Mouse (Mus musculus) brain, embryonic 14.5 days (tissue): Measurements from ENCODE around the gene Galnt10. TPM values are rescaled to one million over a fixed set of nuclear protein-coding genes. Genes with fewer than 3 reads are reported as not detected.

Source experiments
- DNase-seq: peaks from one replicate; pipeline ENCODE4 v3.0.0-alpha.2; 2011; ENCODE audit warnings: low read depth
- CTCF ChIP-seq: fragments of 200-500 bp; IDR thresholded peaks from 2 replicates; pipeline ENCODE4 v1.5.1; 2012; ENCODE audit warnings: inconsistent platforms, mild to moderate bottlenecking, moderate library complexity, borderline replicate concordance; ENCODE audit not compliant: insufficient read depth, insufficient read length; ENCODE audit errors: extremely low read depth
- POLR2A ChIP-seq: fragments of 200-500 bp; IDR thresholded peaks from 2 replicates; pipeline ENCODE4 v1.6.1; 2012; ENCODE audit warnings: mild to moderate bottlenecking, inconsistent platforms, borderline replicate concordance; ENCODE audit not compliant: poor library complexity, insufficient read depth, insufficient read length, severe bottlenecking; ENCODE audit errors: extremely low read depth
- polyA plus RNA-seq: library from polyadenylated mRNA; depleted of rRNA; stranded (reverse); fragments of >200 nt; gene quantifications from 2 replicates; pipeline ENCODE4 v1.2.3, GENCODE M21; 2012

Galnt10 gene
- polyA plus RNA-seq, 1 experiment = 16.5 TPM

DNA sequence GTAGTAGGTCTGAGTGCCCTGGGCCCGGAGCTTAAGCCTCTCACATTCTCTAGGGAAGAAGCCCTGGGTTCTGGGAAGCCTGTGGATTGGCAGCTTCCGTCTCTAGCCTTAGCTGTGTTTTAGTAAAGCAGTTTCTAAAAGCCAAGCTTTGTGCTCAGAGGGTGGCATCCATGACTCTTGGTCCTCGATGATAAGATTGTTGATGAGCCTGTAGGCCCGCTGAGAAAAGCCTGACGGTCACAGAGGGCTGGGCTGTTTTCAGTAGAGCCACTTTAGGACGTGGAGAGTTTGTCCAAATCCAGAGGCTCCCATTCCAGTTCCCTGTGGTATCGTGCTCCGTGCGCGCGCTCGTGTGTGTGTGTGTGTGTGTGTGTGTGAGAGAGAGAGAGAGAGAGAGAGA lies 41.6 kb downstream of the Galnt10 start:
- no peak for DNase-seq
- no peak for TF ChIP-seq CTCF
- no peak for TF ChIP-seq POLR2A

- TF ChIP-seq CTCF (no peak), POLR2A (no peak)
- DNase-seq = no peak
Observed at GRCm38 (mm10) chr11:57687258-57687657, 42.0 kb downstream of the Galnt10 start.

- DNase-seq = no peak
- TF ChIP-seq CTCF = no peak
- TF ChIP-seq POLR2A = no peak
Observed at GRCm38 (mm10) chr11:57688179-57688929, 43.1 kb downstream of the Galnt10 start.

- no peak for TF ChIP-seq CTCF
- no peak for TF ChIP-seq POLR2A
- DNase-seq = no peak
Observed at GRCm38 (mm10) chr11:57689811-57690210, 44.6 kb downstream of the Galnt10 start.

DNA sequence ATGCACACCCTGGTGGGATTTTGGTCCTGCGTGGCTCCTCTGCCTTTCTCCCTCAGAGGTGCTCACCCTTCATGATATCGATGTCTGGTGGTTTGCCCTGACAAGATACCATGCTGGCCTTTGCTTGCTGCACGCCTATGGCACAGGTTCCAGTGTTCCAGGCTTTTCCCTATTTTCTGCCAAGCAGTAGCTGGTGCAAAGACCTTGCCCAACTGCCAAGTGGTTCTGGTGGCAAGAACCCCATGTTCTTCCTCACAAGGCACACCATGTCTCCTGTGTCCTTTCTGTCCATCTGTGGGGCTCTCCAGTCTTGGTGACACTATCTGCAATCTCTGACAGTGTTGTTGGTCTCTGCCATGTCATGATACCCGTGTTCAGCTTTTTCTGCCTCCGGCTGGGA lies 45.6 kb downstream of the Galnt10 start:
- DNase-seq = no peak
- no peak for TF ChIP-seq CTCF
- no peak for TF ChIP-seq POLR2A

- no peak for DNase-seq
- TF ChIP-seq POLR2A = no peak
- no peak for TF ChIP-seq CTCF
Observed at GRCm38 (mm10) chr11:57691939-57692338, 46.7 kb downstream of the Galnt10 start.

DNA sequence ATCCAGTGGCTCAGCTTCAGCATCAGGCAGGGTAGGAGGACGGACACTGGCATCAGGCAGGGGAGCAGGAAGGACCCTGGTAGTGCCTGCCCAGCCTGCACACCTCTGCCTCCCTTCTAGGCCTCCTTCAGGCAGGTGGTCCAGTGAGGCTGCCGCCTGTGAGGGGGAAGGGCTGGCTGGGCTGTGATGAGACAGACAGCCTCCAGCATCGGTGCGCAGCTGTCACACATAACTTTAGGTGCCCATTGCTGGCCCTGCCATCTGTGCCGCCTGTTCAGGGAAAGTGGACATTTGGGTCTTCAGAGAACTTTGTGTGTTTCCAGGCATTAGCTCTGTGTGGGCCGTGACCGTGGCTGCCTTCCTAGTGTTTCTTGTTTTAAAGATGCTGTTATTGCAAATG lies 47.5 kb downstream of the Galnt10 start:
- no peak for DNase-seq

DNA sequence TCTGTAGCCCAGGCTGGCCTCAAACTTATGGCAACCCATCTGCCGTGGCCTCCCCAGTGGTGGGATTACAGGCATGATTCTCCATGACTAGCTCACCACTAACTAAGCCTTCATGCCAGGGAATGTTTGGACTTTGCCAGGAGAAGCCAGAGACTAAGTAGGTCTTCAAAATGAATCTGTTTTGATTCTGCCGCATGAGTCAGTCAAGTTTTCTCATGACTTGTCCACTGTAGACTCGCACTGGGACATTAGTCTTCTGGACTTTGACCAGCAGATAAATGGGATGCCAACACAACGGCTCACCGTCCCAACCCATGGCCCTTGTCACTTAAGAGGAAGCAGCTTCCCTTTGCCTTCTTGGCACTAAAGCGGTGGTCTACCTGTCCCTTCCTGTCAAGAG lies 49.2 kb downstream of the Galnt10 start:
- no peak for TF ChIP-seq POLR2A
- TF ChIP-seq CTCF = no peak
- no peak for DNase-seq

More for the DNA sequence above, 47.5 kb downstream of the Galnt10 start:
- TF ChIP-seq CTCF = no peak
- no peak for TF ChIP-seq POLR2A

DNA sequence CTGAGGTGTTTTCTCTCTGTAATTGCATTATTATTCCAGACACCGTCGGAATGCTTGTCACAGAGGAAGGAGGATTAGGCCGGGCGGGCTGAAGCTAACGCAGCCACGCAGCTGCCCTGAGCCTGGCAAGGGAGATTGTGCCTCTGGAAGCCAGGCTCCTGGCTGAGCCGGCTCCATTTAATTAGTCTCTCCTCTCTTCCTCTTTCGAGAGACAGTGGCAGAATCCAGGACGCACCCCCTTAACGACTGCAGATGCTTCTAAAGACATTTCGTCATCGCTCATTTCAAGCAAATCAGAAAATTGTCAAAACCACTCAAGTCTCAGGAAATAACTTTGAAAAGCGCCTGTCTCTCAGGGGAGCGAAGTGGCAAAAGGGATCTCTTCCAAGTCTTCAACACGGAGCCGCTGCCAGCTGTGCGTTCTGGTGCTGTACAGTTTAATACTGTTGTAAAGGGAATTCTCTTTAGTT lies 51.0 kb downstream of the Galnt10 start:
- TF ChIP-seq CTCF (no peak), POLR2A (no peak)
- DNase-seq = peak; percentile 91

DNA sequence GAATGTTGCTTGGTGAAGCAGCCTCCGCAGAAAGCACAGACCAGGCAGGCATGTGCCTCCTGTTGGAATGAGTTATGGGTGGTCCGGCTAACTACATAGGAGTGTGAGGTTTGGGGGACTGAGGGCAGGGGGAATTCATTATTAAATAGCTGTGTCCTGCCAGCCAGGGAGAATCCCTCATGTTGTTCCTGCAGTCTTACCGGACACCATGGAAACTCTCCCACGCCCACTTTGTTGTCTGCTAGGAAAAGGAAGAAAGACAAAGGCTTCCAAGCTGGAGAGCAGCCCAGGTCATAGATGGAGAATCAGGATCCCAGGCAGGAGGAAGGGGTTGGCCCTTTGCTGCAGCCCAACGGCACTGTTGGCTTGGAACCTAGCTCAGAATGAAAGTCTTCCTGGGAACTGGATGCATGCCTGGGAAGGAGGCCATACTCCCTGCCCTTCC lies 51.6 kb downstream of the Galnt10 start:
- peak; percentile 85 for DNase-seq
- TF ChIP-seq POLR2A (no peak), CTCF (no peak)

GRCm38 (mm10) chr11:57700114-57700513 lies 54.9 kb downstream of the Galnt10 start:
- TF ChIP-seq POLR2A (no peak), CTCF (no peak)
- DNase-seq = no peak

DNA sequence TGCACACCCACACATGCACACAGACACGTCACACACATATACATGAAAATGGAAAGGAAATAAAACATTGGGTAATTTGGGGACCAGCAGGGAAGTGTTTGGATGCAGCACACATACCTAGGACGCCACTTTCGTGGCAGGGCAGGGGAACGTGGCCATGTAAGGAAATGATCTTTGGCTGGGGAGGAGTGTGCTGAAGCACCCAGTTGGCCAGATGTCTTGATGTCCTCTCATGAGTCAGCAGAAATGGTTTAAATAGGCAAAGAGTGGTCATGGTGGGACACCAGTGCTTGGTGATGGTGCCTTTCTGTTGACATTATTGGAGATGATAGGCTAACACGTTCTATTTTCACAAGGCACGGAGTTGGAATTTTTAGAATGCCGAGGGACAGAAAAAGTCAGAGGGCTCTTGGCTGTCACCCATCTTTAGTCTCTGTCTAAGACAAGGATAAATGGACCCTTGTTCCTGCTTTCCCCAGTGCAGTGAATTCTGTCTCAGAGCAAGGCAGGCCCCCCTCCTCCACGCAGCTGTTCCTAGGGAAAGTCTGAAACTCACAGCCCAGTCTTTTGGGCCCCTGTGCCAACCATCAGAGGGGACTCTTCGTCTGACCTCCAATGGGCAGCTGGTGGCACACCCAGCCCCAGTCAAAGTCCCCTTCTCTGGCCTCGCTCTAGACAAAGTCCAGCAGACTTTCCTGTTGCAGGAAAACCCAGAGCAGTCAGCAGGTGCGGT lies 56.1 kb downstream of the Galnt10 start:
- TF ChIP-seq CTCF (no peak), POLR2A (no peak)
- DNase-seq = no peak

DNA sequence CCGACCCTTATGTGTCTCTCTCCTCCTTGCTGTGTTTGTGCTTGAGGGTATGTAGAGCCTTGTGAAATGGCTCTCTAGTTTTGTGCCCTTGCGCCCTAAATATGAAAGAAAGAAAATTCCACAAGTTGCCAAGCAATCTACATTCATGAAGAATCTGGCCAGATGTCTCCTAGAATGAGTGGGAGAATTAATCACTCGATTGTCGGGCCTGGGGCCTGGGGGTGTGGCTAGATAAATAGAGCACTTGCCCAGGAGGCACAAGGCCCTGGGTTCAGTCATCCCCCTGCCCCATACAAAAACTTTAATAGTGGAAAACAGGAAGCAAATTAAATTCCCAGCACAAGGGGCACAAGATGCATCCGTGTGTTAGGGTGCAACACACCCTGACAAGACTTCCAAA lies 56.7 kb downstream of the Galnt10 start:
- no peak for DNase-seq

More for the DNA sequence above, 56.7 kb downstream of the Galnt10 start:
- no peak for TF ChIP-seq CTCF
- no peak for TF ChIP-seq POLR2A
